Mouse (Mus musculus) lung, adult 2 months (tissue): ENCODE results near the gene Igfbp4. TPM values are rescaled to one million over a fixed set of nuclear protein-coding genes. Genes with fewer than 3 reads are reported as not detected.
A peak's percentile ranks its signal among the peaks of the same experiment; 100 is the strongest.

Source experiments
- DNase-seq: peaks from one replicate; pipeline ENCODE4 v3.0.0; 2022
- H3K4me1 ChIP-seq: fragments of 200-500 bp; 2 replicates; pipeline ENCODE4 v1.6.1; 2011; ENCODE audit warnings: low read length; ENCODE audit not compliant: control insufficient read depth, insufficient read depth
- H3K4me3 ChIP-seq: fragments of 200-500 bp; replicated peaks from 2 replicates; pipeline ENCODE3; 2011; ENCODE audit warnings: low read depth, mild to moderate bottlenecking, control low read depth, low read length; ENCODE audit errors: extremely low read depth
- CTCF ChIP-seq: fragments of 200-500 bp; IDR thresholded peaks from 2 replicates; pipeline ENCODE4 v1.5.1; 2011; ENCODE audit warnings: mild to moderate bottlenecking, low read length, control low read depth; ENCODE audit not compliant: insufficient read depth
- POLR2A ChIP-seq: fragments of 200-500 bp; IDR thresholded peaks from 2 replicates; pipeline ENCODE4 v1.6.1; 2011; ENCODE audit warnings: low read depth, mild to moderate bottlenecking, control low read depth, low read length, borderline replicate concordance; ENCODE audit errors: extremely low read depth
- WGBS: fragments of 180-500 bp; shearing (Covaris S2); methylation state at CpG from one replicate; pipeline ENCODE4 v1.1.7; 2018; 5-methylcytosine and 5-hydroxymethylcytosine counted together
- polyA plus RNA-seq: library from polyadenylated mRNA; depleted of rRNA; stranded (reverse); fragments of >200 nt; gene quantifications from 2 replicates; pipeline ENCODE4 v1.2.3, GENCODE M21; 2012

Gene Igfbp4
- polyA plus RNA-seq, 1 experiment: 481 TPM

DNA sequence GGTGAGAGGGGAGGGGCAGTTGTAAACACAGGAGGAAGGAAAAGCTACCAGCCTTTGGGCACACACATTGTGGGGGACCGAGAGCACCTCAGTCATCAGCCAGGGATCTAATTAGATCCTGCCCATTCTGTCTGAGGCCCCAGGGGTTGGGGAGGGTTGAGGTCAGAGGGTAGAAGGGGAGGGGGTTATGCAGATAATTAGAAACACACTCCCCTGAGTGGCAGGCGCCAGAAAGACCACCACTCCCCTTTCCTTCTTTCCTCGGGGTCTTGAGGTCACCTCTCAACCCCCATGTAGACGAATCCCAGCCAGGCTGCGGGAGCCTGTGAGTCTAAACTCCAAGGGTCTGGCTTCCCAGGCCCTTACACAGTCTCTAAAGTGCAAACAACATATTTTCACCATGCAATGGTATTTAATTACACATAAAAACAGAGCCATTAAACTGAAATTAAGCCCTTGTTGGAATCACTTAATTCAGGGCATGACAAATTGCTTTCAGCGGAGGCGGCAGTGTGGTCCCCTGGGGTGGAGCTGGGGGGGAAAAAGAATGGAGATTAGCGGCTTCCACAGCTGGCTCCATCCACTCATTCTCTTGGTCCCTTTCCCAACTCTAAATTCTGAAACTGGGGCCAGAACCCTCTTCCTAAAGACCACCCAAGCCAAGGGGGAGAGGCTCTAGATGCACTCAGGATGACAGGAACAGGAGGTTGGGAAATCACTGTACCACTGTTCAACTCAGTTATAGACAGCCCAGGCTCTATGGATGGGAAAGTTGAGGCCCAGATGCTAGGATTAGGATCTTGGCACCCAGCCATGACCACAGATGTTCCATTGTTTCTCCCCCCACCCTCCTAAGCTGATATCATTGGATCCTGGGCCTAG is 14.8 kb downstream of the Igfbp4 start:
- 42% methylated on average over 8 of the region's 8 CpGs for WGBS
- no peak for TF ChIP-seq POLR2A
- no peak for TF ChIP-seq CTCF
- no peaks in the 10 kb centered on the region for H3K4me1 ChIP-seq
- no peak for DNase-seq
- H3K4me3 ChIP-seq: no peak overlapping the region

GRCm38 (mm10) chr11:99060435-99060834 is 19.4 kb downstream of the Igfbp4 start:
- TF ChIP-seq CTCF (no peak), POLR2A (no peak)
- H3K4me1 ChIP-seq: no peaks in the 10 kb centered on the region
- no peak overlapping the region for H3K4me3 ChIP-seq
- no peak for DNase-seq
- WGBS: 57% methylated on average over 3 of the region's 3 CpGs

GRCm38 (mm10) chr11:99062661-99063060 is 21.6 kb downstream of the Igfbp4 start:
- WGBS: 82% methylated on average over 7 of the region's 7 CpGs
- Histone ChIP-seq H3K4me3 (no peak overlapping the region), H3K4me1 (no peaks in the 10 kb centered on the region)
- TF ChIP-seq CTCF: no peak
- no peak for TF ChIP-seq POLR2A
- no peak for DNase-seq

GRCm38 (mm10) chr11:99063406-99064131 is 22.5 kb downstream of the Igfbp4 start:
- H3K4me1 ChIP-seq: no peaks in the 10 kb centered on the region
- WGBS: 67% methylated on average over 8 of the region's 8 CpGs
- DNase-seq: no peak
- TF ChIP-seq CTCF: no peak
- TF ChIP-seq POLR2A: no peak
- H3K4me3 ChIP-seq: no peak overlapping the region

DNA sequence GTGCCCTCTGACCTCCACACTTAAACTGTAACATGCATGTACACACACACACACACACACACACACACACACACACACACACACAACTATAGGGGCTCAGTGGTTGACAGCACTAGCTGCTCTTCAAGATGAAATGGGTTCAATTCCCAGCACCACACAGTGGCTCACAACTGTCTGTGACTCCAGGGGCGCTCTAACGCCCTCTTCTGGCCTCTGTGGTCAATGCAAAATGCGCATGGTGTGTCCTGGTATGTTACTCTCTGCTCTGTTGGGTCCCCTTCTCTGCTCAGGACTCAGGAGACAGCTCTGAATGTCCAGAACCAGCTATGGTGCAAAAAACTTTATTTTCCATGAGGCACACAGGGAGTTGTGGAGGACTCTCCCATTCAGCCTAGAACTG is 24.3 kb downstream of the Igfbp4 start:
- WGBS: 68% methylated on average over 3 of the region's 3 CpGs
- DNase-seq: no peak
- TF ChIP-seq CTCF: no peak
- TF ChIP-seq POLR2A: no peak
- Histone ChIP-seq H3K4me3 (no peak overlapping the region), H3K4me1 (no peaks in the 10 kb centered on the region)

DNA sequence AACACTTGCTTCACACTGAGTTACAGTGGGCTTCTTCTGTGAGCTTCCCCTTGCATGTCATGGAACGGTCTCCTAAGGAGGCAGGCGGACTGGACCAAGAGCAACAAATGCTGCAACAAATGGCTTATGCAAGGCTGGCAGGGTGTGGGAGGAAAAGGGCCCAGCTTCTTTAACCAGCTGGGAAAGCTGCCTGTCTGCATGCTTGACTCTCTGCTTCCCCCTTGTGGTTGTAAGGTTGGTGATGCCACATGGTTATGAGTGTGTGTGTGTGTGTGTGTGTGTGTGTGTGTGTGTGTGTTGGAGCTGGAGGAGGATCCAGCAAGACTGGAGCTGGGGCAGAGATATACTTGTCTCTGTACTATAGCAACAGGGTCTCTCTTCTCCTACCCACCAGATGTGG is 24.9 kb downstream of the Igfbp4 start:
- TF ChIP-seq POLR2A (no peak), CTCF (peak; percentile 85)
- Histone ChIP-seq H3K4me1 (no peaks in the 10 kb centered on the region), H3K4me3 (no peak overlapping the region)
- DNase-seq: peak; percentile 61
- WGBS: 9% methylated on average over 2 of the region's 2 CpGs

DNA sequence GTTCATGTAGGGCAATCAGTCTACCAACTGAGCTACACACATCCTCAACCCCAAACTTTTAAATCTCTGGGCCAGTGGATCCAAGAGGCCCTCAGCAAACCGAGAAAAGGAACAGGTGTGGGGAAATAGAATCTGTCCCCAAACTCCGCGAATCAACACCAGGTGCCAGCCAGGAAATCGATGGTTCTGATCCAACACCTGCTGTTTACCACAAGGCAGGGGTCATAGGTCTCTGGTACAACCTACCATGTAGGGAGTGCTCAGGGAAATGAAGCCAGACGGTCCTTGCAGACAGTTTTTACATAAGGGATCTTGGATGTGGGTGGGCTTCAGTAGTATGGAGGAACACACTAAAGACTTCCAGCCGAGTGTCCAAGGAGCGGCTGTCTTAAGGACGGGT is 26.5 kb downstream of the Igfbp4 start:
- no peak for DNase-seq
- whole genome bisulfite sequencing: 86% methylated on average over 8 of the region's 8 CpGs
- no peak overlapping the region for H3K4me3 ChIP-seq
- H3K4me1 ChIP-seq: no peaks in the 10 kb centered on the region
- TF ChIP-seq POLR2A: no peak
- no peak for TF ChIP-seq CTCF

DNA sequence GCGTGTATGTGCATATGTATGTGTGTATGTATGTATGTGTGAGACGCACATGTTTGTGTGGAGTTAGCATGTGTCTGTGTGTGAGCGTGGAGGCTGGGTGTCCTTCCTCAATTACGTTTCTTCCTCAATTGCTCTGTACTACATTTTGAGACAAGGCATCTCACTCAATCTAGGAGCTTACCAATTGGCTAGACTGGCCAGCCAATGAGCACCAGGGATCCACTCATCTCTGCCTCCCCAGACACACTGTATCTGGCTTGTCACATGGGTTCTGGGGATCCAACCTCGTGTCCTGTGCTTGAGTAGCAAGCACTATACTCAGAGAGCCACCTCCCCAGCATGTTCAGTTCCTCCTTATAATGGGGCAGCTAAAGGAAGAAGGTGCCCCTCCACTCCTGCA is 27.4 kb downstream of the Igfbp4 start:
- H3K4me3 ChIP-seq: no peak overlapping the region
- 80% methylated on average over 5 of the region's 5 CpGs for WGBS
- no peaks in the 10 kb centered on the region for H3K4me1 ChIP-seq
- no peak for DNase-seq
- TF ChIP-seq POLR2A (no peak), CTCF (no peak)

GRCm38 (mm10) chr11:99071866-99072265 is 30.8 kb downstream of the Igfbp4 start:
- WGBS: 58% methylated on average over 6 of the region's 6 CpGs
- DNase-seq: no peak
- no peak for TF ChIP-seq POLR2A
- no peak for TF ChIP-seq CTCF
- Histone ChIP-seq H3K4me3 (no peak overlapping the region), H3K4me1 (no peaks in the 10 kb centered on the region)

GRCm38 (mm10) chr11:99073781-99074180 is 32.7 kb downstream of the Igfbp4 start:
- 55% methylated on average over 5 of the region's 5 CpGs for WGBS
- H3K4me1 ChIP-seq: no peaks in the 10 kb centered on the region
- no peak for TF ChIP-seq POLR2A
- no peak for TF ChIP-seq CTCF
- H3K4me3 ChIP-seq: no peak overlapping the region
- DNase-seq: no peak
